In the genomic region with DNA sequence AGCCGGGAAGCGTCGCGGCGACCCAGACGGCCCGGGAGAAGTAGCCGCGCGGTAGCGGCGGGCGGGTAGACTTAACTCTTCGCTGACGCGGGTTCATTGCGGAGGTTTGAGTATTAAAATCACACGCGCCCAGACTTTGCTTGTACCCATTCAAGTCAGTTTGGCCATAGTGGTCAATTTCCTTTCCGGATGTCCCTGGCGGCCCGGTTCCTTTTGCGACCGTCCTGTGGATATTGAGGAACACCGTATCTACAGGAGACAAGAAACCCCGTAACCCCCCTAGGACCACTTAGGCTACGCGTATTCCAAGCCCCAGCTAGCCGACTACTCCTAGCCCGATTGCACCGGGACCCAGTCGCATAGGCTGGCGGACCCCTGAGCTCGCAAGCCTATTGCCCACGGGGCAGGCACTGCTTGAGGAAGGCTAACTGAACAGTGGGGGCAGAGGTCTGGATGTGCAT, we compare ENCODE assay signal across 7 mouse cellular contexts. TPM values are rescaled to one million over a fixed set of nuclear protein-coding genes. Genes with fewer than 3 reads are reported as not detected.
DNase-seq lines count a peak whose midpoint lies in the region; ATAC-seq lines count a peak whose summit lies in the region.

No protein-coding gene starts in this region.

- under 1% methylated on average over 35 of the region's 35 CpGs for WGBS in forebrain, embryonic 14.5 days
- WGBS in midbrain, embryonic 11.5 days, result under 1% methylated on average over 35 of the region's 35 CpGs

- peaks cover 26% of the 10 kb centered on the region for H3K36me3 ChIP-seq in megakaryocyte, embryonic 14.5 days (replicated peaks; ENCODE audit: low read length)
- H3K36me3 ChIP-seq in forebrain, embryonic 14.5 days (ENCODE audit: control insufficient read depth, insufficient read depth, low read length), result peaks cover 9% of the 10 kb centered on the region
- H3K36me3 ChIP-seq in midbrain, embryonic 11.5 days (ENCODE audit: control insufficient read depth, insufficient read depth, low read length), result no peaks in the 10 kb centered on the region; the same call in 1 of the 2 replicates

- no peak for ATAC-seq in megakaryocyte, adult 5-6 weeks (ENCODE audit: poor library complexity, severe bottlenecking)
- peak; percentile 6 for ATAC-seq in forebrain, embryonic 14.5 days
- peak; percentile 8 for ATAC-seq in midbrain, embryonic 11.5 days (ENCODE audit: low FRiP score)
- no peak for ATAC-seq in monocyte, adult 5-6 weeks (replicated peaks; ENCODE audit: insufficient number of reproducible peaks, low FRiP score, low TSS enrichment, poor library complexity, severe bottlenecking)

- DNase-seq in forebrain, embryonic 14.5 days (ENCODE audit: low spot score), result peak; percentile 41
- DNase-seq in kidney, postnatal 10 days, result peak; percentile 52
- DNase-seq in midbrain, embryonic 11.5 days (ENCODE audit: low spot score, missing footprints), result no peak

- H3K4me2 ChIP-seq in forebrain, embryonic 14.5 days (ENCODE audit: low read length), result peak overlapping the region; percentile 99
- peak overlapping the region; percentile 98 for H3K4me2 ChIP-seq in midbrain, embryonic 11.5 days

- no peaks in the 10 kb centered on the region for H3K9me3 ChIP-seq in megakaryocyte, embryonic 14.5 days
- no peaks in the 10 kb centered on the region for H3K9me3 ChIP-seq in forebrain, embryonic 14.5 days (replicated peaks; ENCODE audit: control insufficient read depth, low read length)
- H3K9me3 ChIP-seq in midbrain, embryonic 11.5 days (ENCODE audit: control insufficient read depth, low read length), result no peaks in the 10 kb centered on the region

- no peak overlapping the region for H3K27ac ChIP-seq in brown adipose tissue, adult 24 weeks (replicated peaks; ENCODE audit: low read depth, low read length)
- no peak overlapping the region for H3K27ac ChIP-seq in forebrain, embryonic 14.5 days (ENCODE audit: low read depth, low read length)
- H3K27ac ChIP-seq in midbrain, embryonic 11.5 days (ENCODE audit: low read depth, low read length), result no peak overlapping the region

- peaks cover 63% of the 10 kb centered on the region for H3K4me1 ChIP-seq in megakaryocyte, embryonic 14.5 days
- H3K4me1 ChIP-seq in brown adipose tissue, adult 24 weeks (ENCODE audit: control insufficient read depth, insufficient read depth, insufficient read length, low read length), result peaks cover 10% of the 10 kb centered on the region; the same call in 1 of the 2 replicates
- peaks cover 21% of the 10 kb centered on the region for H3K4me1 ChIP-seq in forebrain, embryonic 14.5 days (ENCODE audit: control insufficient read depth, insufficient read depth, low read length)
- peaks cover 28% of the 10 kb centered on the region for H3K4me1 ChIP-seq in midbrain, embryonic 11.5 days (ENCODE audit: control insufficient read depth, insufficient read depth, low read length)

- H3K4me3 ChIP-seq in megakaryocyte, embryonic 14.5 days (replicated peaks), result peak overlapping the region; percentile 97
- H3K4me3 ChIP-seq in brown adipose tissue, adult 24 weeks (ENCODE audit: insufficient read depth, low read depth, low read length), result peak overlapping the region; percentile 81
- peak overlapping the region; percentile 67 for H3K4me3 ChIP-seq in forebrain, embryonic 14.5 days (ENCODE audit: low read depth, low read length)
- peak overlapping the region; percentile 59 for H3K4me3 ChIP-seq in midbrain, embryonic 11.5 days (ENCODE audit: low read depth, low read length)

- peak overlapping the region; percentile 72 for H3K9ac ChIP-seq in forebrain, embryonic 14.5 days (ENCODE audit: low read length)
- H3K9ac ChIP-seq in midbrain, embryonic 11.5 days (ENCODE audit: low read length), result peak overlapping the region; percentile 66

- H3K27me3 ChIP-seq in megakaryocyte, embryonic 14.5 days (replicated peaks), result peaks cover 82% of the 10 kb centered on the region
- H3K27me3 ChIP-seq in forebrain, embryonic 14.5 days (replicated peaks; ENCODE audit: control insufficient read depth, insufficient read depth, low read length), result peaks cover 30% of the 10 kb centered on the region
- peaks cover 25% of the 10 kb centered on the region for H3K27me3 ChIP-seq in midbrain, embryonic 11.5 days (ENCODE audit: control insufficient read depth, insufficient read depth, low read length)

RNA-seq across cellular contexts. Expression of a gene that starts 0.8 kb away (rescaled TPM):
- 13.1 and 21.8 TPM in 2 replicates for polyA plus RNA-seq in megakaryocyte, embryonic 14.5 days (2012; ENCODE audit: insufficient read depth, low replicate concordance)
- total RNA-seq in megakaryocyte, adult 5-6 weeks (2015), result 16.8 and 21.2 TPM in 2 replicates
- total RNA-seq in megakaryocyte, adult 5-6 weeks (2017), result 15.1 and 20.4 TPM in 2 replicates
- 1.1 and 2.9 TPM in 2 replicates for polyA plus RNA-seq in brown adipose tissue, adult 24 weeks (2012; ENCODE audit: insufficient read depth, insufficient read length, missing spikeins)
- polyA plus RNA-seq in forebrain, embryonic 14.5 days (2014; fragmentation: Nextera tagmentation; extraction: Ambion mirVana), result 6.6 and 8.2 TPM in 2 replicates
- polyA plus RNA-seq in midbrain, embryonic 11.5 days (2014; fragmentation: Nextera tagmentation; extraction: Ambion mirVana), result 15.1 and 16.9 TPM in 2 replicates
- 90.2 to 120 TPM (median 105 TPM) in 3 replicates for total RNA-seq in monocyte, adult 5-6 weeks (2017)

Comparison
In these comparisons a context has a peak if more than half of its experiments do, and no peak if none do; other contexts are left out.
1. ATAC-seq: peak in forebrain, embryonic 14.5 days (single experiment) and midbrain, embryonic 11.5 days (single experiment); none in megakaryocyte, adult 5-6 weeks (single experiment) and monocyte, adult 5-6 weeks (single experiment).
2. Peak in every context shown above with its lines, with median percentiles within 50 percentile points of each other: H3K4me3 ChIP-seq.